Mouse (Mus musculus) midbrain, postnatal 0 days (tissue): ENCODE data around the gene Gja10. TPM values are rescaled to one million over a fixed set of nuclear protein-coding genes. Genes with fewer than 3 reads are reported as not detected.

ENCODE experiments used
- ATAC-seq: fragments of 200-750 bp; cut with Nextera tagmentation; 2 replicates; pipeline ENCODE4 v1.8.0; 2017; ENCODE audit warnings: moderate number of reproducible peaks, mild to moderate bottlenecking, moderate TSS enrichment, moderate library complexity; ENCODE audit not compliant: low FRiP score
- DNase-seq: peaks from one replicate; pipeline ENCODE4 v3.0.0-alpha.2; 2015; ENCODE audit warnings: low spot score
- H3K27ac ChIP-seq: fragments of 300-500 bp; sonication (generic); 2 replicates; pipeline ENCODE4 v1.5.1; 2014; ENCODE audit warnings: low read depth, mild to moderate bottlenecking, low read length, mixed read lengths
- H3K27me3 ChIP-seq: fragments of 300-500 bp; sonication (generic); 2 replicates; pipeline ENCODE4 v1.6.1; 2014; ENCODE audit warnings: low read length, control low read depth, mixed read lengths; ENCODE audit not compliant: insufficient read depth
- H3K36me3 ChIP-seq: fragments of 300-500 bp; sonication (generic); 2 replicates; pipeline ENCODE4 v1.6.1; 2014; ENCODE audit warnings: low read length, control low read depth, mixed read lengths; ENCODE audit not compliant: insufficient read depth
- H3K4me1 ChIP-seq: fragments of 300-500 bp; sonication (generic); 2 replicates; pipeline ENCODE4 v1.6.1; 2014; ENCODE audit warnings: mild to moderate bottlenecking, control low read depth, antibody characterized with exemption, low read length, mixed read lengths; ENCODE audit not compliant: insufficient read depth
- H3K4me2 ChIP-seq: fragments of 300-500 bp; sonication (generic); 2 replicates; pipeline ENCODE4 v1.6.1; 2014; ENCODE audit warnings: low read depth, mild to moderate bottlenecking, low read length, mixed read lengths; ENCODE audit not compliant: poor library complexity, severe bottlenecking
- H3K4me3 ChIP-seq: fragments of 300-500 bp; sonication (generic); 2 replicates; pipeline ENCODE4 v1.5.1; 2014; ENCODE audit warnings: low read depth, mild to moderate bottlenecking, low read length, moderate library complexity
- H3K9ac ChIP-seq: fragments of 300-500 bp; sonication (generic); replicated peaks from 2 replicates; pipeline ENCODE4 v1.6.1; 2014; ENCODE audit warnings: mild to moderate bottlenecking, low read length, moderate library complexity, mixed read lengths; ENCODE audit not compliant: poor library complexity, severe bottlenecking
- H3K9me3 ChIP-seq: fragments of 300-500 bp; sonication (generic); 2 replicates; pipeline ENCODE4 v1.6.1; 2016; ENCODE audit warnings: low read length, control low read depth
- CTCF ChIP-seq: IDR thresholded peaks from 2 replicates; pipeline ENCODE4 v1.5.1; 2016; ENCODE audit warnings: antibody characterized with exemption, mild to moderate bottlenecking
- WGBS: fragments of 180-500 bp; shearing (Covaris S2); extraction: QIAGEN DNeasy Blood & Tissue Kit; methylation state at CpG from one replicate; pipeline ENCODE4 v1.1.7; 2014; 5-methylcytosine and 5-hydroxymethylcytosine counted together
- polyA plus RNA-seq: library from polyadenylated mRNA; unstranded; fragments of >200 nt; fragmentation: Nextera tagmentation; extraction: Ambion mirVana; gene quantifications from 2 replicates; pipeline ENCODE4 v1.2.1, GENCODE M21; 2015
- total RNA-seq: library from RNA; depleted of rRNA; stranded (reverse); fragments of >200 nt; gene quantifications from 2 replicates; pipeline ENCODE4 v1.2.3, GENCODE M21; 2014; rRNA removed

The Gja10 gene
- total RNA-seq (not detected in 2 replicates), polyA plus RNA-seq (not detected in 2 replicates)

GRCm38 (mm10) chr4:32602660-32603059 is at the start of gene Gja10:
Gja10 (minus strand) TSS chr4:32602760.
- Histone ChIP-seq H3K36me3 (no peaks in the 10 kb centered on the region), H3K9me3 (no peaks in the 10 kb centered on the region), H3K4me3 (no peak within 1 kb of the TSS), H3K4me1 (no peaks in the 10 kb centered on the region), H3K27me3 (no peaks in the 10 kb centered on the region), H3K9ac (no peak within 1 kb of the TSS), H3K27ac (no peak within 1 kb of the TSS), H3K4me2 (no peak within 1 kb of the TSS)
- WGBS, result 67% methylated on average over 3 of the region's 3 CpGs
- no peak for TF ChIP-seq CTCF
- no peak for ATAC-seq
- DNase-seq, result no peak

DNA sequence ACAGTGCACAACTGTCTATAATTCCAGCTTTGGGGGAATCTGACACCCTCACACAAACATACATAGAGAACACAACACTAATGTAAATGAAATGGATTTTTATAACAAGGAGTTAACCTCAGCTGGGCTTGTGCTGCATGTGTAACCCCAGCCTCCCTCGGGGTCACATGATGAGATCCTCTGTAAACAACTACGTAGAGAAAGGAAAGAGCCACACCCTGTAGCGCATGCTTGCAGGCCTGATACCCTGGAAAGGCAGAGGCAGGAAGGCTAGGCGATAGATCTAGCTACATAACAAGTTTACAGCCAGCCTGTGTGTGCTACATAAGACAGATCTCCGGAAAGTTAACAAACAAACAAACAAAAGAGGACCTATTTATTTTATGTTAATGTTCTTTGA is 49.1 kb upstream of the Gja10 start:
- WGBS, result 89% methylated on average over 5 of the region's 5 CpGs
- Histone ChIP-seq H3K27me3 (no peaks in the 10 kb centered on the region), H3K4me2 (no peak overlapping the region), H3K4me3 (no peak overlapping the region), H3K9ac (no peak overlapping the region), H3K36me3 (peaks cover 14% of the 10 kb centered on the region; the same call in 1 of the 2 replicates), H3K27ac (no peak overlapping the region), H3K4me1 (0 out of 2 replicates have a peak, but pooled peaks cover 4% of the 10 kb centered on the region), H3K9me3 (no peaks in the 10 kb centered on the region)
- no peak for ATAC-seq
- TF ChIP-seq CTCF, result no peak
- no peak for DNase-seq

- no peak for DNase-seq
- no peaks in the 10 kb centered on the region for H3K27me3 ChIP-seq
- no peak for TF ChIP-seq CTCF
- no peaks in the 10 kb centered on the region for H3K4me1 ChIP-seq
- no peak overlapping the region for H3K9ac ChIP-seq
- no peaks in the 10 kb centered on the region for H3K36me3 ChIP-seq
- ATAC-seq, result no peak
- no peak overlapping the region for H3K27ac ChIP-seq
- no peaks in the 10 kb centered on the region for H3K9me3 ChIP-seq
- no peak overlapping the region for H3K4me3 ChIP-seq
- H3K4me2 ChIP-seq, result no peak overlapping the region
Observed at GRCm38 (mm10) chr4:32621637-32622036, 19.1 kb upstream of the Gja10 start.

GRCm38 (mm10) chr4:32615034-32615881 is 12.7 kb upstream of the Gja10 start, which contains the start of gene Casp8ap2:
Casp8ap2 (plus strand) TSS chr4:32615451.
- WGBS, result under 1% methylated on average over 60 of the region's 67 CpGs
- Histone ChIP-seq H3K4me1 (peaks cover 3% of the 10 kb centered on the region; the same call in 1 of the 2 replicates), H3K9ac (peak within 1 kb of the TSS; percentile 76), H3K36me3 (no peaks in the 10 kb centered on the region), H3K4me2 (peak within 1 kb of the TSS; percentile 74), H3K27me3 (no peaks in the 10 kb centered on the region), H3K9me3 (no peaks in the 10 kb centered on the region), H3K27ac (peak within 1 kb of the TSS; percentile 68), H3K4me3 (peak within 1 kb of the TSS; percentile 93)
- DNase-seq, result peak; percentile 100
- peak; percentile 6; the same call in 1 of the 2 replicates for TF ChIP-seq CTCF
- peak; percentile 99 for ATAC-seq

- Histone ChIP-seq H3K36me3 (no peaks in the 10 kb centered on the region), H3K4me3 (no peak overlapping the region), H3K4me1 (no peaks in the 10 kb centered on the region), H3K27ac (no peak overlapping the region), H3K9ac (no peak overlapping the region), H3K27me3 (no peaks in the 10 kb centered on the region), H3K4me2 (no peak overlapping the region), H3K9me3 (no peaks in the 10 kb centered on the region)
- DNase-seq (peak; percentile 8), ATAC-seq (no peak)
- WGBS, result 27% methylated on average over 12 of the region's 12 CpGs
- TF ChIP-seq CTCF, result no peak
Observed at GRCm38 (mm10) chr4:32601135-32601534, 1.4 kb downstream of the Gja10 start.

DNA sequence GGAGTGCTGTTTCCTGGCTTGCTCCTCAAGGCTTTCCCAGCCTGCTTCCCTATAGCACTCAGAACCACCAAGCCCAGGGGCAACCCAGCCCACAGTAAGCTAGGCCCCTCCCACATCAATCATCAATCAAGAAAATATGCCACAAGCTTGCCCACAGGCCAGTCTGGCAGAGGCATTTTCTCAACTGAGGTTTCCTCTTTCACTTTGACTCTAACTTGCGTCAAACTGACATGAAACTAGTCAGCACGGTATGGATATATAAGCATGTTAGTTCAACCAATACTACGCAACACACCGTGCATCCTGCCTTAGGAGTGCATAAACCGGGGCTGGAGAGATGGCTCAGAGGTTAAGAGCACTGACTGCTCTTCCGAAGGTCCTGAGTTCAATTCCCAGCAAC is 14.3 kb downstream of the Gja10 start:
- ATAC-seq (no peak), DNase-seq (no peak)
- no peak for TF ChIP-seq CTCF
- no peaks in the 10 kb centered on the region for H3K4me1 ChIP-seq
- H3K9me3 ChIP-seq, result no peaks in the 10 kb centered on the region
- no peak overlapping the region for H3K4me2 ChIP-seq
- no peaks in the 10 kb centered on the region for H3K36me3 ChIP-seq
- no peak overlapping the region for H3K9ac ChIP-seq
- 88% methylated on average over 6 of the region's 6 CpGs for WGBS
- no peak overlapping the region for H3K4me3 ChIP-seq
- no peaks in the 10 kb centered on the region for H3K27me3 ChIP-seq
- no peak overlapping the region for H3K27ac ChIP-seq
